Mouse (Mus musculus) splenic B cell, adult 2 months (primary cell): ENCODE measurements around the gene Uhrf2.

ENCODE experiments used
- DNase-seq: peaks from one replicate; pipeline ENCODE4 v3.0.0-alpha.2; 2011; ENCODE audit warnings: low read depth, low spot score
- H3K27me3 ChIP-seq: 2 replicates; pipeline ENCODE4 v1.6.1; 2012; ENCODE audit warnings: mild to moderate bottlenecking, low read length, moderate library complexity, mixed read lengths; ENCODE audit not compliant: control insufficient read depth, poor library complexity, insufficient read depth, severe bottlenecking
- H3K36me3 ChIP-seq: 2 replicates; pipeline ENCODE4 v1.6.1; 2012; ENCODE audit warnings: mild to moderate bottlenecking, low read length, moderate library complexity, mixed read lengths; ENCODE audit not compliant: control insufficient read depth, poor library complexity, insufficient read depth, severe bottlenecking

Gene Uhrf2

DNA sequence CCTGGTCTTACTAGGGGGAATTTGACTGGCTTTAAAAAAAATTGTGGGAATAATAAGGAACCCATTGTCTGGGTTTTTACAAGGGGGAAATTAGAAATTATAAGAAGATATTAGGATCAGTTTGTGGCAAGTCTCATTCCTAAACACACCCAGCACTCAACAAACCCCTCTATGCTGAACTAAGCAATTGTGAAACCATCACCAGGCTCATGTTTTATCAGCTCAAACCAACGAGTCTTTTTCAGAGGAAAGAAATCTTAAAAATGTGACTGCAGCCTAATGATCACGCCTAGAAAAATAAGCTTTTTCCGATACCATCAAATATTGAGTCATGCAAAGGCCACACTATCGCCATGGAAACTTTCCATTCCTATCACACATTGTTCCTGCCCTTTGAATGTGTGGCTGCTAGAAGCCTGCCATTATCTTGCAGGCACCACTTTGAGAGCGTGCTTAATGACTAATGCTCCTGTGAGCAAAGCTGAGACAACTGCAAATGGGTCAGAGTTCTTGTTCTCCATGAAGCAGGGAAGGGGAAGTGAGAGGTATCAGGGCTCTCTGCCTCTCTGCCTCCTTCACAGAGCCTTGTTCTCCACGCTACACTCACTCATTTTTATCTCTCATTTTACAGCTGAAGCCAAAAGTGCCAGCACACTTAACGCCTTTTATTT, 94.8 kb downstream of the Uhrf2 start:
- Histone ChIP-seq H3K27me3 (no peaks in the 10 kb centered on the region), H3K36me3 (no peaks in the 10 kb centered on the region)
- no peak for DNase-seq

DNA sequence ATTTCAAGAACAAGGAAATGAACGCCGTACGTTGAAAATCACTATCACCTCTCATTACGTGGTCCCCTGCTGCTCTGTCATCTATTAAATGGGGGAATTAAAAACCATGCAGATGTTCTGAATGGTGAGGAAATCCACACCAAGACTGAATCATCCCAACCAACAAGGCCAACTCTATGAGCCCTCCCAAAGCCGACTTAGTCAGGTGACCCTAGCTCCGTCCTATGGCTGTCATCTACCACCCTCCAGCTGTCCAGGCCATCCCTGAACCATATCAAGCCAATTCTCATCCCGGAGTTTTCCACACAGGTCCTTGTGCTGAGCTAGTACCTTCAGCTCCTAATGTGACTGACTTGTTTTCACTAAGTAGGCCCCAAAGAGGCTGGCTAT, 95.4 kb downstream of the Uhrf2 start:
- DNase-seq = no peak
- Histone ChIP-seq H3K27me3 (no peaks in the 10 kb centered on the region), H3K36me3 (no peaks in the 10 kb centered on the region)

DNA sequence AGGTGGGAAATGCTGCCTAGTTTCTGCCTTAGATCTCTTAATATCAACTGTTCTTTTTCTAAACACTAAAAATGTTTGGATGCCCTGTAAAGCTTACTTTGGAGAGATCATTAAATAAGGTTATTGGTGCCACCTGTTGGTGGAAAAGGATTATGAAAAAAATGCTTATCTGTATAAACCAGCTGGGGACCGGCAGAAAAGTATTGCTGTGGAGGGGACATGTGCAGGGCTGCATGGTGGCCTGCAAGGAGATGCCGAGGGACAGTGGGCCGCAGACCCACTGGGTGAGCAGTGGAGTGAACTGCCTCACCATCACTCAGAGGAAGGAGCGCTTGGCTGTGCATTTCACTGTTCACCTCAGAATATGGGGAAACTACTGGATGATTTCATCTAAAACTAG, 97.9 kb downstream of the Uhrf2 start:
- no peaks in the 10 kb centered on the region for H3K36me3 ChIP-seq
- peak; percentile 32 for DNase-seq
- H3K27me3 ChIP-seq = no peaks in the 10 kb centered on the region

DNA sequence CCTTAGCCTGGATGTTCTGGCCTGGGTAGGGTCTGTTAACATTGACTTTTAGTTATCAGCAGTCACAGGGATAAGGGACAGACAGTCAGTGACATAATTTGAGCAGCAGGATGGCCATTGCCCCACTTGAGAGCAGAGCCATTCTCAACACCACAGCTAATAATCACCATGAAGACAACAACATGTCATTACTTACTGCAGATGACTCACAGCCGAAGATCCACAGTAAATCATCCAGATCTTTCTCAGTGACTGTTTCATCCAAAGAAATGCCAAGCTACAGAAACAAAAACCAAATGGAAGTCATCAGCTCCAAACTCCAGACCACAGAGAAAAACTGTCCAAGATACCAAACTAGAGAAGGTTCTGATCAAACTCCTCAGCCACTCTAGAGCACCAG, 106.0 kb downstream of the Uhrf2 start:
- H3K36me3 ChIP-seq = no peaks in the 10 kb centered on the region
- H3K27me3 ChIP-seq = no peaks in the 10 kb centered on the region
- no peak for DNase-seq
